Mouse (Mus musculus): Measurements from ENCODE around the gene Gtf2i.

GRCm38 (mm10) chr5:134234205-134234604 is 80.4 kb downstream of the Gtf2i start:
- TF ChIP-seq POLR2A (IDR thresholded peaks at IDR 0.05; ENCODE audit: low read depth, low read length) (no peak), CTCF (IDR thresholded peaks at IDR 0.05; ENCODE audit: extremely low read depth, insufficient read depth, insufficient read length, insufficient replicate concordance) (no peak)
